Mouse (Mus musculus) intestine, embryonic 14.5 days (tissue): Measurements from ENCODE around the gene Zic3. TPM values are rescaled to one million over a fixed set of nuclear protein-coding genes. Genes with fewer than 3 reads are reported as not detected.

Experiments
- ATAC-seq: fragments of 200-750 bp; cut with Nextera tagmentation; replicated peaks from 2 replicates; pipeline ENCODE4 v1.8.0; 2017; ENCODE audit warnings: low read depth, moderate number of reproducible peaks, moderate TSS enrichment, moderate library complexity; ENCODE audit not compliant: low FRiP score, low TSS enrichment
- DNase-seq: peaks from one replicate; pipeline ENCODE4 v3.0.0-alpha.2; 2018; ENCODE audit warnings: low spot score
- H3K27ac ChIP-seq: fragments of 300-500 bp; sonication (generic); 2 replicates; pipeline ENCODE4 v1.5.1; 2014; ENCODE audit warnings: low read depth, mild to moderate bottlenecking, control low read depth
- H3K27me3 ChIP-seq: fragments of 300-500 bp; sonication (generic); replicated peaks from 2 replicates; pipeline ENCODE4 v1.6.1; 2014; ENCODE audit warnings: low read length, control low read depth; ENCODE audit not compliant: control insufficient read depth, insufficient read depth
- H3K36me3 ChIP-seq: fragments of 300-500 bp; sonication (generic); 2 replicates; pipeline ENCODE4 v1.6.1; 2014; ENCODE audit warnings: low read length, control low read depth; ENCODE audit not compliant: control insufficient read depth, insufficient read depth
- H3K4me1 ChIP-seq: fragments of 300-500 bp; sonication (generic); replicated peaks from 2 replicates; pipeline ENCODE4 v1.6.1; 2014; ENCODE audit warnings: low read length, control low read depth, mixed read lengths; ENCODE audit not compliant: control insufficient read depth, insufficient read depth
- H3K4me2 ChIP-seq: fragments of 300-500 bp; sonication (generic); 2 replicates; pipeline ENCODE4 v1.6.1; 2014; ENCODE audit warnings: low read length
- H3K4me3 ChIP-seq: fragments of 300-500 bp; sonication (generic); 2 replicates; pipeline ENCODE4 v1.5.1; 2014; ENCODE audit warnings: low read depth, low read length, control low read depth, mixed read lengths
- H3K9ac ChIP-seq: fragments of 300-500 bp; sonication (generic); 2 replicates; pipeline ENCODE4 v1.6.1; 2014; ENCODE audit warnings: mild to moderate bottlenecking, low read length
- H3K9me3 ChIP-seq: fragments of 300-500 bp; sonication (generic); 2 replicates; pipeline ENCODE4 v1.6.1; 2016; ENCODE audit warnings: low read length, control low read depth; ENCODE audit not compliant: control insufficient read depth
- WGBS: fragments of 180-500 bp; shearing (Covaris S2); extraction: QIAGEN DNeasy Blood & Tissue Kit; methylation state at CpG from one replicate; pipeline ENCODE4 v1.1.7; 2014; 5-methylcytosine and 5-hydroxymethylcytosine counted together
- polyA plus RNA-seq: library from polyadenylated mRNA; unstranded; fragments of >200 nt; fragmentation: Nextera tagmentation; extraction: Ambion mirVana; gene quantifications from 2 replicates; pipeline ENCODE4 v1.2.1, GENCODE M21; 2014

The Zic3 gene
- polyA plus RNA-seq, result not detected in 2 replicates

DNA sequence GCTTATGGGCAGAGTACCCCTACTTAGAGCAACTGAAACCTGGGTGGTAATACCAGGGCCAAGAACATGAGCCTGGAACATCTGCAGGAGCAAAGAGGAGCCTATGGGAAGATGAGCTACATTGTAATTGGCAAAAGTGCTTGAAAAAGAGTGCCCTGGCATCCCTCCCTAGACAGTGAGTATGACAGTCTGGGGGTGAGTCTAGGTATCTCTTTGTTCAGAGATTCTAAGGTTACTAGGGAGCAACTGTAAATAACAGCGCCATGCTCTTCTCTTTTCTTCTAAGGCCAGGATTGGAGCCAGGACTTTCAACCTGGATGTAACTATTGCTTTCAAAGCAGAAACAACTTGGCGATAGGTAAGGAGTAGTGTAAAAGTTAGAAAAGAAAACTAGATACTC lies at the start of gene Zic3:
Gene Zic3 (plus strand): TSS at position 301 of the 400 bp plus-strand sequence.
- H3K9me3 ChIP-seq, result no peaks in the 10 kb centered on the region
- peaks cover 92% of the 10 kb centered on the region for H3K27me3 ChIP-seq
- DNase-seq, result no peak
- H3K4me1 ChIP-seq, result no peaks in the 10 kb centered on the region
- H3K9ac ChIP-seq, result no peak within 1 kb of the TSS
- H3K4me3 ChIP-seq, result no peak within 1 kb of the TSS
- no peak for ATAC-seq
- WGBS, result 81% methylated on average over 2 of the region's 2 CpGs
- no peak within 1 kb of the TSS for H3K27ac ChIP-seq
- no peak within 1 kb of the TSS for H3K4me2 ChIP-seq
- no peaks in the 10 kb centered on the region for H3K36me3 ChIP-seq

DNA sequence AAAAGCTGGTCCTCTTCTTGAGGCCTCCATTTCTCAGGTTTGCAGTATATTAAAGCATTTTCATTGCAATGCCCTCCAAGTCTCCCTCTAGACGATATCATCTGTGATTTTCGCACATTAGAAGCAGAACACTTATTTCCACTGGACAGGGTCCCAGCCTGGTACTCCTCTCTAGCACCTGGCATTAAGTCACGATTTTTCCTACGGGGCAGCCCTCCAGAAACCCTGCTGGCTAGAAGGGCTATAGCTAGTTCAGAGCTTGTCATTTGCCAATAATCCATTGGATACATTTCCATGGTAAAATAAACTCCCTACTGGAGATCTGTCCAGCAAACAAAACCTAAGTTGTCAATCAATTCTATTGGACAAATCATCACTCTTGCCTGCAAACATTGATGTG lies 40.1 kb upstream of the Zic3 start:
- no peaks in the 10 kb centered on the region for H3K9me3 ChIP-seq
- WGBS, result 74% methylated on average over 4 of the region's 4 CpGs
- no peak overlapping the region for H3K4me2 ChIP-seq
- ATAC-seq, result no peak
- no peaks in the 10 kb centered on the region for H3K36me3 ChIP-seq
- H3K27me3 ChIP-seq, result no peaks in the 10 kb centered on the region
- H3K4me1 ChIP-seq, result no peaks in the 10 kb centered on the region
- H3K9ac ChIP-seq, result no peak overlapping the region
- H3K27ac ChIP-seq, result no peak overlapping the region
- no peak for DNase-seq
- no peak overlapping the region for H3K4me3 ChIP-seq

DNA sequence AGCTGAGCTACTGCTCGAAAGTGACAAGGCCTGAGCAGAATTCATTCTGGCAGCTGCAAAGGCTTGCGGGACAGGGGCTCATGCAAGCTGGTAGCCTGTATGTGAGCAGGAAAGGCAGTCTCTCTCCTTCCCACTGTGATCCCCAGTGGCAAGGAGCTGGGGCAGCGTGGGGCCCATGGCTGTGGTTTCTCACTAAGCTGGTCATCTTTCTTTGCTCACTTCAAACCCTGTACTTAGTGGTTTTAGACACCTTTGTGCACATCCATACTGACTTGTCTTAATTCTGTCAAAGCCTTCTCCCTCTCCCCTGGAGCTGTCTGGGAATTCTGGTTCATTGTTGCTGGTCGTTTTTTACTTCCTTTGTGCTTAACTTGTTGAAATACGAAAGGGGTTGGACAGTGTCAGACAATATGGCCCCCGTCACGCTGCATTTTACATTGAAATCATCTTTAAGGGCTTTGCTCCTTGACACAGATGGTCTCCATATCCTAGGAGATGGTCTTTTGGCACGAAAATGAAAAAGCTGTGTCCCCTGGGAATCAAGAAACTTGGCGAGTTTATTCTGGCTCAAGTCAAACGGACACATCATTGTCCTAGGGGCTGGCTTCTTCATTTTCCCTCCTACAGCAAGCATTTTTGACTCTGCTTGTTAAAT lies 34.9 kb upstream of the Zic3 start:
- Histone ChIP-seq H3K4me3 (no peak overlapping the region), H3K9me3 (no peaks in the 10 kb centered on the region), H3K4me1 (no peaks in the 10 kb centered on the region), H3K4me2 (no peak overlapping the region), H3K27ac (no peak overlapping the region), H3K36me3 (no peaks in the 10 kb centered on the region), H3K9ac (no peak overlapping the region), H3K27me3 (no peaks in the 10 kb centered on the region)
- ATAC-seq (no peak), DNase-seq (no peak)
- WGBS, result 79% methylated on average over 10 of the region's 10 CpGs

DNA sequence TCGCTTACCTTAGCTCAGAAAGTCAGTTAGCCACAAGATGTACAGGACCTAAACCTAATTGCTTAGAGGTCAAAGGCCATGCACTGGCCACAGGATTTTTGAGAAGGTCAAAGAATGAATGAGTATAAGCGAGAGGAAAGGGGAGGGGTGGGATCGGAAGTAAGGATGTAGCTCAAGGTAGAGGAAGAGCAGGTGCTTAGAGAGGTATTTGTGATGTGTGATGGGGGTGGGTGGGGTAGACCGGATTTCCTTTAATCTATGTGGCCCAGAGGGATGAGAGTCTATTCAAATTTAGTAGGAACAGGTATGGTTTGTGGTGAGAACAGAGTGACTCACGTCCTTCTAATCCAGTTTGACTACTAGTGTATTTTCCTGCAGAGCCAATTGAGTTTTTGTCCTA lies 9.1 kb upstream of the Zic3 start:
- ATAC-seq, result no peak
- no peak overlapping the region for H3K27ac ChIP-seq
- H3K4me1 ChIP-seq, result no peaks in the 10 kb centered on the region
- H3K4me3 ChIP-seq, result no peak overlapping the region
- no peaks in the 10 kb centered on the region for H3K9me3 ChIP-seq
- no peak for DNase-seq
- H3K36me3 ChIP-seq, result no peaks in the 10 kb centered on the region
- no peak overlapping the region for H3K9ac ChIP-seq
- 66% methylated on average over 5 of the region's 5 CpGs for WGBS
- H3K27me3 ChIP-seq, result peaks cover 59% of the 10 kb centered on the region
- no peak overlapping the region for H3K4me2 ChIP-seq

DNA sequence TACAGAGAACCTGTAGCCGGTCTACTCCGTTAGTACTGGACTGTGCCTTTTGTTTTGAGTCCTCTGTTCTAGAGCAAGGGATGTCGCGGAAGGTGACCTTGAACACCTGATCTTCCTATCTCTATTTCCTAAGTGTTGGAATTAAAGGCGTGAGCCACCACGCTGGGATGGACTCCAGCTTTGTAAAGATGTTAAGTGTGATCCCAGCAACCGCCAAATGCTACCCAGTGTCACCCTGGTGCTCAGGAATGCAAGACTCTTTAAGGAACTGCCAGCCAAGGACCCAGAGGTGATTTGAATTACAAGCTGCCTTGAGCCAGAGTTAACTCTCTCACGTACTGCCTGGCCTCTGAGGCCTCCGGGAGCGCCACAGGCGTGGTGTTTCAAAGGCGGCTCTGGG lies 8.4 kb upstream of the Zic3 start:
- Histone ChIP-seq H3K4me3 (no peak overlapping the region), H3K4me2 (no peak overlapping the region), H3K27me3 (peaks cover 66% of the 10 kb centered on the region), H3K4me1 (no peaks in the 10 kb centered on the region), H3K9ac (no peak overlapping the region), H3K36me3 (no peaks in the 10 kb centered on the region), H3K9me3 (no peaks in the 10 kb centered on the region), H3K27ac (no peak overlapping the region)
- ATAC-seq (no peak), DNase-seq (no peak)
- WGBS, result 16% methylated on average over 12 of the region's 12 CpGs

DNA sequence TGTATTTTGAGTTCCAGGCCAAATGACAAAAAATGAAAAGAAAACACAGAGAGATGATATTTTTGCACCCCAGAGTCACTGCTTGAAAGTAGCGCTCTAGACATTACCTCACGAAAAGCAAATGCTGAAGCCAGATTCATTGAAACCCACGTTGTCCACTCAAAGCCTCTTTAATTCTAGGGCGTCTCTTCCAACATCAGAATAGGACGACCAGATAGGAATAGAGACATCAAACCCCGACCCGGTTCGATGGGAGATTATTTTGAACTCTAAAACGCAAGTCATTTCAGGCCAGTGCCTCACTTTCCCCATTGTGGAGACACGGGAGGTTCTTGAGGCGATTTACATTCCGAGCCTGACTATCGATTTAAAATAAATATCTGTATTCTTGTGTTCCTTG lies 7.7 kb upstream of the Zic3 start:
- Histone ChIP-seq H3K9me3 (no peaks in the 10 kb centered on the region), H3K4me3 (no peak overlapping the region), H3K9ac (no peak overlapping the region), H3K4me1 (no peaks in the 10 kb centered on the region), H3K4me2 (no peak overlapping the region), H3K27ac (no peak overlapping the region), H3K27me3 (peaks cover 72% of the 10 kb centered on the region), H3K36me3 (no peaks in the 10 kb centered on the region)
- WGBS, result 21% methylated on average over 13 of the region's 13 CpGs
- DNase-seq (no peak), ATAC-seq (no peak)

DNA sequence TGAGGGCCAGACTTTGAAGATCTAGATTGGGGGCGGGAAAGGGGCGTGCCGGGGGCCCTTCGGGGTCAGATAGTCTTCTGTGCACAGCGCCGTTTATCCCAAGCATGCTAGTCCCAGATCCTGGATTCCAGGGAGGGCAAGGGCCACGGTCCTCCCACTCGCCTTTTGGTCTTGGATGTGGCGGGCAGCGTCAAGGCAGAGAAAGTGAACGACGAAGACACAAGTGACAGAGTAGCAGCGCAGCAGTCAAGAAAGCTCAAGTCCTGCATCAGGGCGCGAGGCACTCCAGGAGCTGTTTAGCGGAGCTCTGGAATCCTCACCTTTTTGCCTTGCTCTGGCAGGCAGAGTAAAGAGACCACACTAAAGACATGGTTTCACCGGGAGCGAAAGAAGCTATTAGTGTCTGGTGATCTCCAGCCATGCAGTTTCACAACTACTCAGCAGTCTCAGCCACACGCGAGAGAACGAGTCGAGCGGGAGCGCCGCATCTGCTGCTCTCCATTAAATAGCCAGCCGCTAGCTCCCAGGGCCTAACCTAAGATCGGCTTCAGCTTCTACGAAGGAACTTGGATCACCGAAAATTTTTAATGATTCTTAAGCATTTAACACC lies 7.1 kb upstream of the Zic3 start:
- DNase-seq, result peak; percentile 51
- Histone ChIP-seq H3K9me3 (no peaks in the 10 kb centered on the region), H3K9ac (no peak overlapping the region), H3K36me3 (no peaks in the 10 kb centered on the region), H3K4me2 (no peak overlapping the region), H3K27ac (no peak overlapping the region), H3K4me1 (no peaks in the 10 kb centered on the region), H3K27me3 (peaks cover 79% of the 10 kb centered on the region), H3K4me3 (no peak overlapping the region)
- WGBS, result 16% methylated on average over 29 of the region's 29 CpGs
- no peak for ATAC-seq

DNA sequence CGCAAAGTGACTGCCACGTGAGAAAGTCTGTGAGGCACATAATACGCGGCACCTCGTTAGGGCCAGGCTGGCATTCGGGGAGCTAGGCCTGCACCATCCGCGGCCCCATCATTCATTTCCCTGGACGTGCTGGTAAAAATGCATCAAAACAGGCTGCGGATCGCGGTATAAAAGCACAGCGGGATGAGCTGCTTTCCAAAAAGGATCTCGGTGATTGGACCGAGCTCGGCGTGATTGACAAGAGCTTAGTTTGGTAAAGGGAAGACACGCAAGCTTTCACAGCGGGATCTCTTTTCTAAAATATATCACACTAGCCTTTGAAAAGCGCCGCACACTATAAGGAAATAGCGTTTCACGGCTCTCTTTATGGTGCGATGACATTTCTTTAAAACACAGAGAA lies 3.8 kb upstream of the Zic3 start:
- H3K27me3 ChIP-seq, result peaks cover 96% of the 10 kb centered on the region
- no peak overlapping the region for H3K9ac ChIP-seq
- no peak overlapping the region for H3K4me3 ChIP-seq
- no peak overlapping the region for H3K27ac ChIP-seq
- no peaks in the 10 kb centered on the region for H3K4me1 ChIP-seq
- DNase-seq (no peak), ATAC-seq (no peak)
- H3K4me2 ChIP-seq, result no peak overlapping the region
- H3K9me3 ChIP-seq, result no peaks in the 10 kb centered on the region
- WGBS, result 12% methylated on average over 24 of the region's 24 CpGs
- no peaks in the 10 kb centered on the region for H3K36me3 ChIP-seq
